Comparison of ENCODE assay signal across 13 mouse cellular contexts in genomic region chr4:32335659-32336058, GRCm38 (mm10).
DNase-seq lines count a peak whose midpoint lies in the region; ATAC-seq and TF ChIP-seq lines count a peak whose summit lies in the region.
"Had no signal": no experiment of that assay in that cellular context is flagged by ENCODE, and none has a peak within 500 bp of the region (broad histone marks: within the 10 kb centered on the region; RNA-seq: fewer than 3 reads in every experiment).

No protein-coding gene starts in this region.

- DNase-seq in heart, adult 8-10 months (ENCODE audit: low spot score), result no peak
- peak; percentile 22 for DNase-seq in thymus, postnatal 14 days
- no peak for DNase-seq in thymus, adult 18-20 months
- DNase-seq in right cerebral cortex, postnatal 25 days, result no peak
- DNase-seq: embryo, embryonic 11 days; kidney, postnatal 10 days had no signal

- no peak overlapping the region for H3K4me3 ChIP-seq in heart, embryonic 15.5 days
- no peak overlapping the region for H3K4me3 ChIP-seq in limb, embryonic 13.5 days
- no peak overlapping the region for H3K4me3 ChIP-seq in forebrain, embryonic 15.5 days
- H3K4me3 ChIP-seq in intestine, postnatal 0 days (ENCODE audit: low read depth, low read length), result no peak overlapping the region
- H3K4me3 ChIP-seq: erythroblast, embryonic 14.5 days; limb, embryonic 15.5 days; myocyte had no signal

- H3K4me1 ChIP-seq in heart, embryonic 15.5 days (replicated peaks), result peaks cover 46% of the 10 kb centered on the region
- H3K4me1 ChIP-seq in limb, embryonic 13.5 days, result peaks cover 34% of the 10 kb centered on the region
- peaks cover 14% of the 10 kb centered on the region for H3K4me1 ChIP-seq in forebrain, embryonic 15.5 days
- no peaks in the 10 kb centered on the region for H3K4me1 ChIP-seq in intestine, postnatal 0 days (replicated peaks; ENCODE audit: control insufficient read depth, insufficient read depth, low read length)

- H3K27me3 ChIP-seq in heart, embryonic 15.5 days, result no peaks in the 10 kb centered on the region
- H3K27me3 ChIP-seq in limb, embryonic 13.5 days, result no peaks in the 10 kb centered on the region
- no peaks in the 10 kb centered on the region for H3K27me3 ChIP-seq in forebrain, embryonic 15.5 days
- no peaks in the 10 kb centered on the region for H3K27me3 ChIP-seq in intestine, postnatal 0 days (replicated peaks; ENCODE audit: control insufficient read depth, insufficient read depth, low read length)
- H3K27me3 ChIP-seq: limb, embryonic 15.5 days had no signal

- no peak overlapping the region for H3K9ac ChIP-seq in heart, embryonic 15.5 days
- H3K9ac ChIP-seq in limb, embryonic 13.5 days, result no peak overlapping the region
- no peak overlapping the region for H3K9ac ChIP-seq in forebrain, embryonic 15.5 days (replicated peaks)
- H3K9ac ChIP-seq in intestine, postnatal 0 days (ENCODE audit: low read depth, low read length), result no peak overlapping the region
- H3K9ac ChIP-seq: limb, embryonic 15.5 days had no signal

- 63% methylated on average over 12 of the region's 12 CpGs for WGBS in heart, embryonic 15.5 days
- 88% methylated on average over 12 of the region's 12 CpGs for WGBS in limb, embryonic 13.5 days
- WGBS in forebrain, embryonic 15.5 days, result 86% methylated on average over 12 of the region's 12 CpGs
- WGBS in intestine, postnatal 0 days, result 64% methylated on average over 12 of the region's 12 CpGs

- no peak for ATAC-seq in heart, embryonic 15.5 days (replicated peaks; ENCODE audit: insufficient number of reproducible peaks, insufficient read depth, low FRiP score, low read depth)
- peak; percentile 38; the same call in 1 of the 2 replicates for ATAC-seq in limb, embryonic 13.5 days (ENCODE audit: low FRiP score, low read depth)
- no peak for ATAC-seq in forebrain, embryonic 15.5 days (replicated peaks)
- no peak for ATAC-seq in intestine, postnatal 0 days

- no peaks in the 10 kb centered on the region for H3K36me3 ChIP-seq in heart, embryonic 15.5 days
- peaks cover 3% of the 10 kb centered on the region for H3K36me3 ChIP-seq in limb, embryonic 13.5 days
- no peaks in the 10 kb centered on the region for H3K36me3 ChIP-seq in forebrain, embryonic 15.5 days
- no peaks in the 10 kb centered on the region for H3K36me3 ChIP-seq in intestine, postnatal 0 days (ENCODE audit: control insufficient read depth, insufficient read depth)
- H3K36me3 ChIP-seq: limb, embryonic 15.5 days had no signal

- no peak for TF ChIP-seq CTCF in intestine, postnatal 0 days (IDR thresholded peaks at IDR 0.05; ENCODE audit: low read depth)

- H3K9me3 ChIP-seq in heart, embryonic 15.5 days (replicated peaks), result no peaks in the 10 kb centered on the region
- H3K9me3 ChIP-seq in limb, embryonic 13.5 days, result 0 out of 2 replicates have a peak, but pooled peaks cover 3% of the 10 kb centered on the region
- H3K9me3 ChIP-seq in forebrain, embryonic 15.5 days, result no peaks in the 10 kb centered on the region
- no peaks in the 10 kb centered on the region for H3K9me3 ChIP-seq in intestine, postnatal 0 days (ENCODE audit: control insufficient read depth)
- H3K9me3 ChIP-seq: limb, embryonic 15.5 days had no signal

- peak overlapping the region; percentile 78 for H3K27ac ChIP-seq in heart, embryonic 15.5 days
- H3K27ac ChIP-seq in limb, embryonic 13.5 days, result no peak overlapping the region
- no peak overlapping the region for H3K27ac ChIP-seq in forebrain, embryonic 15.5 days (replicated peaks)
- no peak overlapping the region for H3K27ac ChIP-seq in intestine, postnatal 0 days (ENCODE audit: low read depth, low read length)
- H3K27ac ChIP-seq: limb, embryonic 15.5 days had no signal

- no peak overlapping the region for H3K4me2 ChIP-seq in heart, embryonic 15.5 days
- no peak overlapping the region for H3K4me2 ChIP-seq in limb, embryonic 13.5 days (replicated peaks)
- no peak overlapping the region for H3K4me2 ChIP-seq in forebrain, embryonic 15.5 days (replicated peaks)
- H3K4me2 ChIP-seq in intestine, postnatal 0 days (replicated peaks; ENCODE audit: low read depth), result no peak overlapping the region
- H3K4me2 ChIP-seq: limb, embryonic 15.5 days had no signal
